Mouse (Mus musculus): ENCODE results near the gene Gm10518.

- no peak for TF ChIP-seq GATA1 (IDR thresholded peaks at IDR 0.05; ENCODE audit: borderline replicate concordance, low read length)
- TF ChIP-seq FLI1 (IDR thresholded peaks at IDR 0.05; ENCODE audit: low read length) = no peak
Observed at GRCm38 (mm10) chr1:179842568-179842967, 39.4 kb downstream of the Gm10518 start.

Measured in megakaryocyte, embryonic 14.5 days (primary cell).